Mouse (Mus musculus) erythroblast, adult 5-6 weeks (primary cell): ENCODE results near the gene Rnf207. TPM values are rescaled to one million over a fixed set of nuclear protein-coding genes. Genes with fewer than 3 reads are reported as not detected.

Source experiments
- total RNA-seq, 2 experiments: library from RNA; stranded (forward) in 1 of 2; stranded (reverse) in 1 of 2; fragments of 150-400 nt in 1 of 2; fragments of 200-764, 138-1000 nt in 1 of 2; gene quantifications; 2 replicates each; pipeline versions ENCODE4 v1.2.3 to v1.2.4; 2015 to 2017; ENCODE audit warnings: low replicate concordance in 2 of 2

The Rnf207 gene
- total RNA-seq, 2 experiments from 2014 or later, result 0.19 TPM; not detected in 1

Other genes starting within 250 kb of the Rnf207 start
- 0.42 TPM in 1 of 2 replicates, not detected in the other for gene Plekhg5, start 246.5 kb downstream of the Rnf207 start, total RNA-seq (2015; ENCODE audit: low replicate concordance)
- gene Plekhg5, start 246.5 kb downstream of the Rnf207 start, total RNA-seq (2017; ENCODE audit: low replicate concordance), result 1.4 and 2.0 TPM in 2 replicates
- gene Tnfrsf25, start 203.1 kb downstream of the Rnf207 start, total RNA-seq (2015; ENCODE audit: low replicate concordance), result not detected in 2 replicates
- gene Tnfrsf25, start 203.1 kb downstream of the Rnf207 start, total RNA-seq (2017; ENCODE audit: low replicate concordance), result not detected in 2 replicates
- gene Espn, start 166.6 kb downstream of the Rnf207 start, total RNA-seq (2015; ENCODE audit: low replicate concordance), result not detected in 2 replicates
- gene Espn, start 166.6 kb downstream of the Rnf207 start, total RNA-seq (2017; ENCODE audit: low replicate concordance), result 0.34 and 0.42 TPM in 2 replicates
- gene Hes2, start 160.1 kb downstream of the Rnf207 start, total RNA-seq (2015; ENCODE audit: low replicate concordance), result not detected in 2 replicates
- not detected in 2 replicates for gene Hes2, start 160.1 kb downstream of the Rnf207 start, total RNA-seq (2017; ENCODE audit: low replicate concordance)
- gene Acot7, start 140.9 kb downstream of the Rnf207 start, total RNA-seq (2015; ENCODE audit: low replicate concordance), result 15.3 and 19.4 TPM in 2 replicates
- gene Acot7, start 140.9 kb downstream of the Rnf207 start, total RNA-seq (2017; ENCODE audit: low replicate concordance), result 5.2 and 9.7 TPM in 2 replicates
- gene Gpr153, start 44.8 kb downstream of the Rnf207 start, total RNA-seq (2015; ENCODE audit: low replicate concordance), result not detected in 2 replicates
- 0.28 TPM in 1 of 2 replicates, not detected in the other for gene Gpr153, start 44.8 kb downstream of the Rnf207 start, total RNA-seq (2017; ENCODE audit: low replicate concordance)
- not detected in 2 replicates for gene Hes3, start 27.3 kb downstream of the Rnf207 start, total RNA-seq (2015; ENCODE audit: low replicate concordance)
- gene Hes3, start 27.3 kb downstream of the Rnf207 start, total RNA-seq (2017; ENCODE audit: low replicate concordance), result not detected in 2 replicates
- 3.7 and 6.5 TPM in 2 replicates for gene Icmt, start 21.8 kb downstream of the Rnf207 start, total RNA-seq (2015; ENCODE audit: low replicate concordance)
- gene Icmt, start 21.8 kb downstream of the Rnf207 start, total RNA-seq (2017; ENCODE audit: low replicate concordance), result 4.6 and 5.8 TPM in 2 replicates
- 338 and 340 TPM in 2 replicates for gene Rpl22, start 6.7 kb upstream of the Rnf207 start, total RNA-seq (2015; ENCODE audit: low replicate concordance)
- 322 and 331 TPM in 2 replicates for gene Rpl22, start 6.7 kb upstream of the Rnf207 start, total RNA-seq (2017; ENCODE audit: low replicate concordance)
- gene Chd5, start 19.7 kb upstream of the Rnf207 start, total RNA-seq (2015; ENCODE audit: low replicate concordance), result not detected in 2 replicates
- 0.09 TPM in 1 of 2 replicates, not detected in the other for gene Chd5, start 19.7 kb upstream of the Rnf207 start, total RNA-seq (2017; ENCODE audit: low replicate concordance)
- not detected in 2 replicates for gene Nphp4, start 157.7 kb upstream of the Rnf207 start, total RNA-seq (2015; ENCODE audit: low replicate concordance)
- gene Nphp4, start 157.7 kb upstream of the Rnf207 start, total RNA-seq (2017; ENCODE audit: low replicate concordance), result 0.34 TPM in 1 of 2 replicates, not detected in the other
- 9.2 and 13.6 TPM in 2 replicates for gene Kcnab2, start 158.9 kb upstream of the Rnf207 start, total RNA-seq (2015; ENCODE audit: low replicate concordance)
- 7.4 and 12.1 TPM in 2 replicates for gene Kcnab2, start 158.9 kb upstream of the Rnf207 start, total RNA-seq (2017; ENCODE audit: low replicate concordance)